In genomic region chr9:59469446-59469845, GRCm38 (mm10) we compare ENCODE assay signal across 16 mouse cellular contexts.
"Had no signal": no experiment of that assay in that cellular context is flagged by ENCODE, and none has a peak within 500 bp of the region (broad histone marks: within the 10 kb centered on the region; RNA-seq: fewer than 3 reads in every experiment).

No protein-coding gene starts in this region.

- H3K36me3 ChIP-seq: neural tube, embryonic 15.5 days; stomach, embryonic 15.5 days had no signal

- H3K4me3 ChIP-seq: midbrain, embryonic 10.5 days; midbrain, embryonic 12.5 days; neural tube, embryonic 13.5 days; neural tube, embryonic 15.5 days; stomach, embryonic 15.5 days had no signal

- H3K27ac ChIP-seq: liver, embryonic 14.5 days; midbrain, embryonic 10.5 days; midbrain, embryonic 12.5 days; neural tube, embryonic 13.5 days; neural tube, embryonic 15.5 days; stomach, embryonic 15.5 days; stomach, postnatal 0 days had no signal

- H3K27me3 ChIP-seq: midbrain, embryonic 12.5 days; neural tube, embryonic 13.5 days; neural tube, embryonic 15.5 days; stomach, embryonic 15.5 days had no signal

- H3K4me2 ChIP-seq: lung, embryonic 14.5 days; midbrain, embryonic 12.5 days; neural tube, embryonic 13.5 days; neural tube, embryonic 15.5 days; stomach, embryonic 15.5 days had no signal

- H3K9me3 ChIP-seq: midbrain, embryonic 10.5 days; midbrain, embryonic 12.5 days; neural tube, embryonic 13.5 days; neural tube, embryonic 15.5 days; stomach, embryonic 15.5 days had no signal

- H3K9ac ChIP-seq: liver, embryonic 14.5 days; lung, embryonic 14.5 days; midbrain, embryonic 12.5 days; neural tube, embryonic 13.5 days; neural tube, embryonic 15.5 days; stomach, embryonic 15.5 days had no signal

- DNase-seq: lung, adult 18-20 months; lung, embryonic 14.5 days; lung, postnatal 10 days; lung, postnatal 4 days; midbrain, embryonic 14.5 days; retina, postnatal 1 day; right cerebral cortex, adult 18-20 months; thymus, postnatal 14 days; thymus, postnatal 36 days had no signal

- H3K4me1 ChIP-seq: midbrain, embryonic 10.5 days; midbrain, embryonic 12.5 days; neural tube, embryonic 15.5 days; stomach, embryonic 15.5 days had no signal
